Mouse (Mus musculus) olfactory bulb, adult 2 months (tissue): ENCODE results near the gene Fundc1.
"Not testable (repeated sequence)": the region's sequence is repeated elsewhere in the genome, so short reads cannot be mapped to it uniquely, and the experiment has no call there.

Source experiments
- CTCF ChIP-seq: fragments of 200-500 bp; IDR thresholded peaks from 2 replicates; pipeline ENCODE4 v1.5.1; 2012; ENCODE audit warnings: low read depth, mild to moderate bottlenecking, low read length, moderate library complexity; ENCODE audit not compliant: insufficient read depth
- POLR2A ChIP-seq: fragments of 200-500 bp; IDR thresholded peaks from 2 replicates; pipeline ENCODE4 v1.6.1; 2012; ENCODE audit warnings: mild to moderate bottlenecking, low read depth, low read length, moderate library complexity; ENCODE audit not compliant: insufficient read depth

- TF ChIP-seq POLR2A, CTCF: not testable (repeated sequence)
Observed at GRCm38 (mm10) chrX:17551586-17551985, 20.5 kb downstream of the Fundc1 start.
